Mouse (Mus musculus): ENCODE results near the gene Isg15.

DNA sequence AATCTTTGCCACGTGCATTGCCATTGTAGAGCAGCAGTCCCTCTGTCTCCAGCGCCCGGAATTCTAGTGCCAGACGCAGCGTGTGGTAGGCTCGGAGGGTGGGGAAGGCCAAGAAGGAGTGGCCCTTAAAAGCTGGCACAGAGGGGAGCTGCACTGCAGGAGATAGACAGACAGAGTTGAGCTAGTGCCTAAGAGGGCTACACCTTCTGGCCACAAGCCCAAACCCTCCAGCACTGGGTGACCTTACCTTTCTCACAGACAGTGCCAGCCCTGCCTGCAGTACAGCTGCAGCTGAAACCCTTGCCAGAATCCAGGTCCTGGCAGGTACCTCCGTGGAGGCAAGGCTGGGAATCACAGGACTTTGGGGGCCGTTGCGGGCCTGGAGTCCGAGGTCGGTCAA, 28.8 kb downstream of the Isg15 start:
- TF ChIP-seq POLR2A (IDR thresholded peaks at IDR 0.05; ENCODE audit: low read depth, low read length) (no peak), CTCF (IDR thresholded peaks at IDR 0.05; ENCODE audit: borderline replicate concordance, insufficient read depth, low read length) (no peak)

Data from embryonic fibroblast, embryonic 13.5 days (primary cell).